Mouse (Mus musculus) cerebellum, adult 18-20 months (tissue): ENCODE measurements around the gene Sipa1l2.

Source experiments
- DNase-seq, 2 experiments: peaks; one replicate each; pipeline ENCODE4 v3.0.0; 2021

Sipa1l2 gene

DNA sequence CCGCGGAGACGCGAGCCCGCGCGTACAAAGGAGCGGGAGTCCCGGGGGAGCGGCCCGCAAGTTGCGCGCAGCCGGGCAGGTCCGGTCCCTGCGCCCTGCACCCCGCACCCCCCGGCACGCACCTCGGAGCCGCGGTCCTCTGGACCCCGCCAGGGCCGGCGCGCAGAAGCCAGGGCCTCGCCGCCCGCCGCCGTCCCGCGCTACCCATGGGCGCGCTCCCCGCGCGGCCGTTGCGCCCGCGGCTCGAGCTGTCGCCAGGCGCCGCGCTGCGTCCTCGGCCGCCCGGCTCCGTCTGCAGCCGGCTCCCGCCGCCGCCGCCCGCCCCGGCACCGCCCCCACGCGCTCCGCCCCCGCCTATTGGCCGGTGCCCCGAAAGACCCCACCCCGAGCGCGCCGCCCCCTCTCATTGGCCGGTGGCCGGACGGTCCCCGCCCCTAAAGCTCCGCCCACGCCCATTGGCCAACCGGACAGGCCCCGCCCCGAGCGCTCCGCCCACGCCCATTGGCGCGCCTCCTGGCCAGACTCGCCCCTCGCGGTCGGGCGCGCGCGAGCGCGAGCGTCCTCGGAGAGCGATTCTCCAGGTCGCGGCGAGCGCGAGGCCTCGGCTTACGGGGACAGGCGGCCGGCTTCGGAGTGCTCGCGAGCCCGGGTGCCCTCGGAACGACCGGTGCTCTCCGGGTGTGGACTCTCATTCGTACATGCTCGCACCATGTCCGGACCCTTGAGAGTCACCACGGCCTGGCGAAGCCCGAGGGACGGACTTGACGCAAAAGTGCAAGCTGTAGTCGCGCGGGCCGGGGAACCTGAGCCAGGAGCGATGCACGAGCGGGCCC, at the start of gene Sipa1l2:
TSS of gene Sipa1l2 (minus strand) at position 276 of the 833 bp plus-strand sequence.
- peak; percentile 98 to 100 for DNase-seq

DNA sequence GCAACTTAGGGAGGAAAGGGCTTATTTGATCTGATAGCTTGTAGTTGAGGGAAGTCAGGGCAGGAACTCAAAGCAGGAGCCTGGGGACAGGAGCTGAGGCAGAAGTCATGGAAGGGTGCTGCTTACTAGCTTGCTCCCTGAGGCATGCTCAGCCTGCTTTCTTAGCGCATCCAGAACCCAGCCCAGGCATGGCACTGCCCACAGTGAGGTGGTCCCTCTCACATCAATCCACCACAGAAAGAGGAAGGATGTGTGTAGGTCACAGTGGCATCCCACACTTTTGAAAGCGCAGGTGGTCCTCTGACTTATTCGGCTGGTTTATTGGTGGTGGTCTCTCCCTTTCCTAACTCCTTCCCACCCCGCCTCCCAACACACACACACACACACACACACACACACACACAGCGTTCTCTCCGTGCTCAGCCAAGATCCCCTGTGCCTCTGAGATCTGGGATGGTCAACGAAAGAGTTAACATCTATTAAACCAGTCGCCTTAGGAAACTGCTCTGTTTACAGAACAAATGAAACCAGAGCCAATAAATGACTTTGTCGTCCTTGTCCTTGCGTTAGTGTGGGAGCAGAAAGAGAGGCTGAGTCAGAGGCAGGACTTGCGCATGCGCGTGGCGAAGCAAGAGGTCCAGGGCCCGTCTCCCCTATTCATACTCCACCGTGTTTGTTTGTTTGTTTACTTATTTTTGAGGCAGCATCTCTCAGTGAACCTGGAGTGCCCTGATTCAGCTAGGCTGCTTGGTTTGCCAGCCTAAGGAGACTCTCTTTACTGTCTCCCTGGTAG, 49.1 kb upstream of the Sipa1l2 start:
- DNase-seq = no peak

DNA sequence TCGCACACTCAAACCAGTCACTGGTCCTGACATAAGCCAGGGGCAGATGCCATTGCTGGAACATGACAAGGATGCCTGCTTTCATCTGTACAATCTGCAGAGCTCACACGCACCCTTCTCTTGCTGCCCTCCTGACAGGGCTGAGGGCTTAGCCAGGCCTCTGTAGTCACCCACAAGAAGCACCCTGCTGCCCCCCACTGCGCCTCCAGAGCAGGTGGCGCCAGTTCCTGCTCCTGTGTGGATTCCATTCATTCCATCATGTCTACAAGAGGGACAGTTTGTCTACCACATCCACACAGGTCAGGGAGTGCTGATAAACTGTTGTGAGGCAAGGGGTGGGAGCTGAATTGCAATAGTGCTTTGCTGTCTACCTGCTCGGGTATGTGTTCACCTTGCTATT, 47.3 kb upstream of the Sipa1l2 start:
- DNase-seq = no peak

DNA sequence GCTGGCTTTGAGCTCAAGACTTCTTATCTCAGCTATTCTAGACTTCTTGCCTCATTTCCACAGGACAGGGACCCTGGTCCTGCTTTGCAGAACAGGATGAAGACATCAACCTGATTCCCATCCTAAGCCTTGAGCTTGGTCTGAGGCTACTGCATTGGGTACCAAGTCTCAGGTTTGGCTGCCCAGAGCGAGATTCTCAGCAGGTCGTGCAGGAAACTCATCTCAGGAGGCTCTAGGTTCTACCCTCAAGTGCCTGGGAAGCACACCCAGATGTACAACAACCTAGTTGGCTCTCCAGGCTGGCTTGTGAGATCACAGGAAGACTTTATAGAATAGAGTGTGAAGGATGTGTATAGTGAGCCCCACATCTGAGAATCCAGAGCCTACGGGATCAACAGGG, 46.4 kb upstream of the Sipa1l2 start:
- DNase-seq = no peak

DNA sequence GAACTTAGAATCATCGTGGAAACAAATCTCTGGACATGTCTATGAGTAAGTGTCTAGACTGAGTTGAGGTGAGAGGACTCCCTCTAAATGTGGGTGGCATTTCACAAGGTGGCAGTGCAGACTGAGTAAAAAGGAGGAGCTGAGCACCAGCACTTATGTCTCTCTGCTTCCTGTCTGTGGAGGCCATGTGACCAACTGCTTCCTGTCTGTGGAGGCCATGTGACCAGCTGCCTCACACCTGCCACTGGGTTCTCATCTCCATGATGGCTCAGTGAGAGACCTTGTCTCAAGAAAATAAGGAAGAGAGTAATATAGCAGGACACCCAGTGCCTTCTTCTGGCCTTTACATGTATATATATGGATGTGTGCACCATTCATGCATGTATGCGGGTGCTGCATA, 43.9 kb upstream of the Sipa1l2 start:
- no peak for DNase-seq

DNA sequence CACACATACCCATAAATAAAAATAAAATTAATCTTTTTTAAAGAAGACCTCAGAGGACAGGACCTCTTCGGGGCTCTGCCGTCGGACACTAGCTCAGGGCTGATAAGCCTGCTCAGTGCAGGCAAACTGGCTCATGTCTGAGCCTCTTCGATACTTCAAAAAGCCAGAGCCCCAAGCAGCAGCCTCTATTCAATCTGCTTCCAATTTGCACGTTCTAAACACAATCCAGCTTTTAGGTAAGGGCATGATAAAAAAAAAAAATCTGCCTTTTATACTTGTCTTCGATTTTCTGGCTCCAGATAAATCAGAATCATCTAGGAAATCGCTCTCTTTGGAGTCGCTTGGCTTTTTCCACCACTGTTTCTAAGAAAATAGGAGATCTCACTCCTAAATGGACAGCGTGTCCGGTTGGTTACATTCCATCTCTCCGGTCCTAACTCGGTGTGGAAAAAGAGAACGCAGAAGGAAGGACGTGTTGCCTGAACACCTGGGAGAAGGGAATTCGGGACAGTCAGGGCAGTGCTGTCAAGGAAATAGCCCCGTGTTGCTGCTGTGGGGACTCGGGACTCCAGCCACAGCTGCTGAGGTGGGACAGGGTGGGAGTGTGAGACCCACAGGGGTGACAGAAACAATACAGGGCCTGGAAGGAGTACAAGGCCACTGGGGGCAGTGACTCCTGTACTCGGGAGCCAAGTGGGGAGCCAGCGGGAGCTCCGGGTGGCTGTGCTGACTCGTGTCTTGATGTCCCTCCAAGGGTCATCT, 42.4 kb upstream of the Sipa1l2 start:
- no peak for DNase-seq

DNA sequence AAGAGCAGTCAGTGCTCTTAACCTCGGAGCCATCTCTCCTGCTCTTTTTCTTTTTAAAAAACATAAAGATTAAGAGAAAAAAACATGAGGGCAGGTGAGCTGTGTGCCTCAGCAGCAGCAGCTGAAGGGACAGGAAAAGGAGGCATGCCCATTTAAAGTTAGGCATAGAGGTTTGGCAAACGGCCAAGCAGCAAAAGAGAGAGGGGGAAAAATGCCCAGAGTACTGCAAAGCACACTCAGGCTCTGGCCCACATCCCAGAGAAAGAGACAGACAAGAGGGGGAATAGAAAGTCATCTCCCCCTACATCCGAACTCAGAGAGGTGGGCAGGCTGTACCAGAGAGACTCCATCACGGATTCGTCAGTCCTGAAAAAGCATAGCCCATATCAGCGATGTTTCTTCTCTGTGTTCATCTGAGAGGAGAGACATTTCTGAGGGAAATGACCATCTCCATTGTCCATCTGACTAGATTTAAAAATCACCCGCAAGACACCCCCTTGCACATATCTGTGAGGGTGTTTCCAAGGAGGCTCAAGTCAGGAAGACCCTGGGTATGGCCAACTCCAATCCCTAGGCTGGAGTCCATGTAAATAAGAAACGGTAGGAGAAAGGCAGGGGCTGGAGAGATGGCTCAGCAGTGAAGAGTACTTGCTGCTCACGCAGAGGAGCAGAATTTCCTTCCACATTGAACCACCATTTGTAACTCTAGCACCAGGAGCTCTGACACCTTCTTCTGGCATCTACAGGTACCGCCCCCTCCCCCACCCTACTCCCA, 41.6 kb upstream of the Sipa1l2 start:
- DNase-seq = no peak

DNA sequence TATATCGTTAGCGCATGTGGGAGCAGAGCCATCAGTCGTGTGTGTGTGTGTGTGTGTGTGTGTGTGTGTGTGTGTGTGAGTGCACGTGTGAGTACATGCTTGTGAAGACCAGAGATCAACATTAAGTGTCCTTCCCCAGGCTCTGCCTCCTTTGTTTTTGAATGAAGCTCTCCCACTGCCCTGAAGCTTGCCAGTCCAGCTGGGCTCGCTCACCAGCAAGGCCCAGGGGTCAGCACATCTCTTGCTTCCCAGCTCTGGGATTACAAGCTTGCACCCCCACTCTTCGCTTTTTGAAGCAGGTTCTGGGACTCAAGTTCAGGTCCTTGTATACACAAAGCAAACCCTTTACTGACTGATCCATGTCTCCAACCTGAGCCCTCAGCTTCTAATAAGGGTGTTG, 40.1 kb upstream of the Sipa1l2 start:
- no peak for DNase-seq

DNA sequence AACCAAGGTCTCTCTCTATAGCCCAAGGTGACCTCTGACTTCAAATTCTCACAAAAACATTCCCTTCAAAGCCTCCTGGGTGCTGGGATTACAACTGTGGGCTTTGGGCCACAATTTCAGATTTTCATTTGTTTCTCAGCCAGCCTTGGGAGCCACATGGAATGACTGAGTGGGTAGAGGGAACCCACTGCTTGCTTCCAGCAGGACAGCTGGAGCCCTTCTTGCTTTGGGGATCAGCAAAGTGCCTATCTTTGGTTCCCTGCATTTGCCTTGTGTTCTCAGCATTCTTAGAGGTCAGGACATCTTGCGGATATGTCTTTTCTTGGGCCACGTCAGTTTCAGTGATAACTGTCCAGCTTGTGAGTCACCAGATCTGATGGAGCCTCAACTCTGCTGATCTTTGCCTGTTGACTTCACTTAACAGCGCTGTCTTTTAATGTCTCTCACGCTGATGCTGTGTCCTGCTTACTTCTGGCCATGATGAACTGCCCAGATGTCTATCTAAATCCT, 38.2 kb upstream of the Sipa1l2 start:
- DNase-seq = no peak

DNA sequence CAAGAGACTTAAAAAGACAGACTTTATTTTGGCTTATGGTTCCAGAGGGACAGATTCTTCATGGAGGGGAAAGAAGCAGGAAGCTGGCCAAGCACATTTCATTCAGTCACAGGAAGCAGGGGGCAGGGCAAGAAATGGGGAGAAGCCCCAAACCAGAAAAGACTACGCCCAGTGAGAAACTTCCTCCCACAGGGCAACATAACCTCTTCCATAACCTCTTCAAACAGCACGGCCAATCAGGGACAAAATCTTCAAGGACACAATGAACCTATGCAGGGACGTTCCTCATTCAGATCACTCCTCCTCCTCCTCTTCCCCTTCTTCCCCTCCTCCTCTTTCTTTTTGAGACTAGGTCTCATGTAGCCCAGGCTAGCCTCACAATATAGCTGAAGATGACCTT, 37.3 kb upstream of the Sipa1l2 start:
- DNase-seq = no peak

DNA sequence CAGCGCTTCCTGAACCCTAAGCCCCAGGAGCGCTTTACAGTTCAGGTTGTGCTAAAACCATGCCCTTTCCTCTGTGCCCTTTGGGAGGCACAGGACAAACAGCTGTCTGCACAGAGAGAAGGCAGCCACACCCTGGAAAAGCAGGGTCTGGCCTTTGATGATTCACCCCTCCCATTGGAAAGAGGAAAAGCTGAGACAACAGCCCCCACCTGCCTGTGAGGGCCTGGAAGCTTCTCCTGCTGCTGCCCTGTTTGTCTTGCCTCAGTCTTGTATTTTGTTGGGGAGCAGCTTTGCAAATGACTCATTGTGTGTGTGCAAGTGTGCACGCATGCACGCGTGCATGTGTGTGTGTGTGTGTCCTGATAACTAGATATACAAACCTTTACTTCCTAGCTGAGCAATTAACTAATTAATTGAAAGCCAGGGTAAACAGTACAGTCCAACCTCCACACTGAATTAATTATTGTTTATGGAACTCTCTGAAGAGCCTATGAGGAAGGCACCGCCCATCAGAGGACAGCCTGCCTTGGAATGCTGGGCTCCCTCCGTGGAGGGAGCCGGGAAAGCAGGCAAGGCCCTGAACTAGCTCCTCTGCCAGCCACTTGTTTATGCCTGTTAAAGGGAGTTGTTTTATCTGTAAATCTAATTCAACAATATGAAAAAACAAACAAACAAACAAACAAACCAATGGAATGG, 35.4 kb upstream of the Sipa1l2 start:
- DNase-seq = no peak

DNA sequence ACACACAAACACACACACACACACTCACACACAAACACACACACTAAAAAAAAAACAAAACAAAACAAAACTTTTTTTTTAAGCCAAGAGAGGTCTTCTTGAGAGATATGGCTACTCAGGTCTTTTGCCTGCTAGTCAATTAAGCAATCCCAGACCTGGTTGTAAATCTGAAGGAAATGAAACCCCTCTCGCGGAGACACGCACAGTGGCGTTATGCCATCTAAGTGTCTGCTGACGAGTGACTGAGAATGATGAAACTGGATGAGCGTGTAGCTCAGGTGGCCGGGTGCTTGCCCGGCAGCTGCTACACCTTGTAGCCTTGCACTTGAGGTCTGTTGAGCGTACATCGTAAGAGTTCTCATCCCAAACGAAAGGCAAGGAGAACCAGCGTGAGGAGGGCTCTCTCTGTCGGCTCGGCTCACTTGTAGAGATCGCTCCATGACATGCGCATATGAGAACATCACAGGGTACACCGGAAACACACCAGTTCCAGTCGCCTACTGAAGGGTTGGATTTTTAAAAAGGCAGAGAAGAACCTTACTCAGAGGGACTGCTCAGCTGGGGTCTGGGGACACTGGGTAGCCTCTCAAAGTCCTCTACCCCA, 34.7 kb upstream of the Sipa1l2 start:
- no peak for DNase-seq

DNA sequence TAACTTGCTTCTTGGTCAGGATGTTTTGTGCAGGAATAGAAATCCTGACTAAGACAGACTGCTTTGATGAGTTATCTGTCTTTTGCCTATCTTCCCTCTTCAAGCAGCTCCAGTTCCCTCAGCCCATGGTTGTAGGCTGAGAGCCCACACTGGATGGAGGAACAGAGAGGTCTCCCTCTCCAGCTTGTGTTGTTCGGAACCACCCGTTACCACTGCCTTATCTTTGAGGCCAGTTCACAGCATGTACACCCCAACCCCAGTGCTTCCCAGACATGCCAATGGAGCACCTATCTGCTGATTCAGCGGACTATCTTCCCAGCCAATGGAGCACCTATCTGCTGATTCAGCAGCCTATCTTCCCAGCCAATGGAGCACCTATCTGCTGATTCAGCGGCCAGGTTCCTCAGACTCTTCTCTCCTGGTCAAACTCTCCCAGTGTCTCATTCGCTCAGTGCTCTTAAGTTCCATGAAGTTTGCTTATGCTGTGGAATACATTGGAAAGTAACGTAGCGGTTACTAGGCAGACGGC, 33.8 kb upstream of the Sipa1l2 start:
- no peak for DNase-seq

DNA sequence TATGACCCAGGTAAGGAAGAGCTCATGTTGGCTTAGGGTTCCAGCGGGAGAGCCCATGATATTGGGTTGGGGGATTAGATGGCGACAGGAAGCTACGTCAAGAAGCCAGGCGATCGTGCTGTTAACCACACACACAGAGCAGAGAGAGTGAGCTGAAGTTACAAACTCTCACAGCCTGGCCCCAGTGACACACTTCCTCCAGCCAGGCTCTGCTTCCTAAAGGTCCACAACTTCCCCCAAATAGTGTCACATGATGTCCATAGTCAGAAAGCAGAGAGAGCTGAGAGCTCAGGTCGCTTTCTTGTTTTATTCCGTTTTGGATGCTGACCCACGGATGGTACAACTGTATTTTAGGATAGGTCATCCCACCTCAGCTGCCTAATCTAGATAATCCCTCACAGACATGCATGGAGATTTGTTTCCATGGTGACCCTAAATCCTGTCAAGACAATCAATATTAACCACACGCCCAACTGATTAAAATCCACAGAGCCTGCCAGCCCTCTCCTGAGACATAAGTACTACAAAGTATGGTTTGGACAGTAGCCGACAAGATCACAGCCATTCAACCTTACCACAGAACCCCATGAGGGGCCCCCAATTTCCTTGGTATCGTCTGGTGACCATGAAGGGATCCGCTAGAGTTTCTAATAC, 30.6 kb upstream of the Sipa1l2 start:
- DNase-seq = no peak

DNA sequence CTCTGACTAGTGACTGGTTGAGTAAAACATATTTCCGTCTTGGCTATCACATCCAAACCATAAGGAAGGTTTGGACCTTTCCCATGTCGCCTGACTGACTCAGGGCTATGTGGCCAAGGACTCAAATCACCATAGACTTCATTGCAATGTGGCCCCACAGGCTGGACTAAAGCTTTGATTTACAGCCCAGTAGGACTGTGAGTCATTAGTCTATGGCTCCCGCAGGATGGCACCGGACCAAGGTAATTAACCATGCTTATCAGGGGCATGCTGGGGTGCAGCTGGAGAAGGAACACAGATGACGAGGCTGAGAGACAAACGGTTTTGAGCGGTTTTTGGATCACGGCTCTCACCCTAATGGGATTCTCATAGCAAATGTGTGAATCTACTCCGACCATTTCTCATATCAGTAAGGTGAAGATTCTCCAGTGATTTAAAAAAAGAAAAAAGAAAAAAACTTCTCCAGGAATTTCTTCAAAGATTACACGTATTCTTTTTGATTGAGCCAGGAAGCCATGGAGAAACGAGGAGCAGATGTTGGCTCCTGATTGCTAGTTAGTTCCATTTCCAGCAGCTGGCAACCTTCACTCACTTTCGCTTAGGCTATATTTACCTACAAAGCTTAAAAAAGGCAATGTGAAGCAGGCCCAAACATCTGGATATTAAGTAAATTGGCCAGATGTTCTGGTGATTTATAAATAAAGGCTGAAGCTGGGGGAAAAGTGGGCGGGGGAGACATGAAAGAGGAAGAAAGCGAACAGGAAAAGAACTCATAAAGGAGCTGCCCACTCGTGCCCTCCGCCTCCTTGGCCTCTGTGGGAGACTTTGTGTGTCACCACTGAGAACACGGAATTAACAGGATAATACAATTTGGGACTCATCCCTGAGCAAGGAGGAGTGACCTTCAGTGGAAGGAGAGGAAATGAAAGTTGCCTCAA, 26.2 kb upstream of the Sipa1l2 start:
- peak; percentile 69 to 71 for DNase-seq

DNA sequence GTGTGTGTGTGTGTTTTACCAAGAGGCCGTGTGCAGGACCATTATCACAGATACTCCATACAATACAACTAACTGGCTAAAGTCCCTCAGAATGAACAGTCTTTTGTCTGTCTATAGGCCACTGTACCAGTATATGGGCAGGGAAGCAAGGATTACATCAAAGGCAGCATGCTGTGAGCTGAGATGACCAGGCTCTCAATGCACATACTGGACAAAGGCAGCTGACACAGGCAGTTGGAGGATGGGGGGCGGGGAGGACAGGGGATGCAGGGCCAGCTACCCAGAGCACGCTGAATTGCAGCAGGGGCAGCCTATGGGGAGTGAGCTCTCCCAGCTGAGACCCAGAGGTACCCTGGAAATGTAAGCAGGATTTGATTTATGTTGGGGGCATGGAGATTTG, 20.8 kb upstream of the Sipa1l2 start:
- no peak for DNase-seq

DNA sequence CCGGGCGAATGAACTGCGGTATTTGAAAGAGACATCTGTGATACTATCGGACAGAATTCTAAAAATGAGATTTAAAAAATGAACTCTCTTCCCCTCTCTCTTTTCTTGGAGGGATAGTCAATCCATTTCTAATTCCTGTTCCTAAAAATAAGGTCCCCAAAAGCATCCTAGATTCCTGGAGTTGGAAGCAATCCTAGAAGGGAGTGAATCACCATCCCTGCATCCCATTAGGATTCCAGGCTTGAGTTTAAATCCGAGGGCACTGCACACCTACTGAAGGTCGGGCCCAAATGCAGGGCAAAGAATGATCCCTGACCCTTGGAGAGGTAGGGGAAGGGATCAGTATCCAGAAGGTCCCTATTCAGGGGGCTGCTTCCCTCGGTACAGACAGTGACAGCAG, 17.0 kb upstream of the Sipa1l2 start:
- no peak for DNase-seq

DNA sequence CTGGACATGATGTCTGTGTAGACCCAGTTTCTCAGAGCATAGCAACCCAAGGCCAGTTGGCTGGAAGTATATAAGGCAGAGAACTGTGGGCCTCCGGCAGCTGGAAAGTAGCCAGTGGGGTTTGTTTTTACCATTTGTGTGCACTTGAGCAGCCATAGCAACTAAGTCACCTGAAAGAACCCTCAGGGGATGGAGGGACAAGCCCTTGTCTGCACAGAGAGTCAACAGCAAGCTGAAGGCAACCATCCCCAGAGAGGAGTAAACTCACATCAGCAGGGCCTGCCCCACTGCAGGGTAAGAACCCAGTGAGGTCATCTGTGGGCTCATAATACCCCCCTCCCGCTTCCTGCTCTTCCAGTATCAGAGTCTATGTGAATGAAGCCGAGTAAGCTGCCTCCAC, 14.7 kb upstream of the Sipa1l2 start:
- no peak for DNase-seq

DNA sequence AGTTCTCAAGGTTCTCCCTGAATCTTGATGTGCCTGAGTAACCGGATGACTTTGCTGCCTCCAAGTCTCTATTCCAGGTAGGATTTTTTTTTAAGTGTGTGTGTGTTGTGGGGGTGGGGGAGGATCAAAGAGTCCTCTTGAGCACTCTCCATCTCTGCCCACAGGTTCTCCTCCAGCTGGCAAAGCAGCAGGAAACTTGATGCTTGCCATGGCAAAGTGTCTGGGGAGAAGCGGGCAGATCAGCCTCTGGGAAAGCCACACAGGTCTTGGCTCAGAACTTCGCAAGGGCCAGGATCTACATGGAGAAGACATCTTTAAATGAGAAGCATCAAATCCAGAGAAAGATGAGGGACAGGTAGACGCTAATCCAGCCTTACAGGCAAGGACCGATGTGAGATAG, 10.8 kb upstream of the Sipa1l2 start:
- no peak for DNase-seq
